Mouse (Mus musculus) thymus, postnatal 25 days (tissue): Measurements from ENCODE around the gene Gal.

Source experiments
- DNase-seq: peaks from one replicate; pipeline ENCODE4 v3.0.0; 2022

The Gal gene

GRCm38 (mm10) chr19:3405531-3406281, 8.6 kb downstream of the Gal start:
- DNase-seq, result no peak

- DNase-seq, result no peak
Measured at GRCm38 (mm10) chr19:3404030-3404429, 10.3 kb downstream of the Gal start.

- DNase-seq, result no peak
Measured at GRCm38 (mm10) chr19:3402390-3402789, 12.0 kb downstream of the Gal start.

GRCm38 (mm10) chr19:3401943-3402342, 12.4 kb downstream of the Gal start:
- DNase-seq, result no peak

GRCm38 (mm10) chr19:3401504-3401903, 12.8 kb downstream of the Gal start:
- DNase-seq, result no peak

- DNase-seq, result no peak
Measured at GRCm38 (mm10) chr19:3400057-3400456, 14.3 kb downstream of the Gal start.

- no peak for DNase-seq
Measured at GRCm38 (mm10) chr19:3394216-3394615, 20.1 kb downstream of the Gal start.

GRCm38 (mm10) chr19:3392384-3392783, 22.0 kb downstream of the Gal start:
- no peak for DNase-seq

- peak; percentile 95 for DNase-seq
Measured at GRCm38 (mm10) chr19:3389089-3389488, 25.3 kb downstream of the Gal start.

- DNase-seq, result peak; percentile 83
Measured at GRCm38 (mm10) chr19:3388629-3389057, 25.7 kb downstream of the Gal start, which contains the start of gene Tesmin. Gene Tesmin, plus strand, starts transcription at chr19:3388857.

- no peak for DNase-seq
Measured at GRCm38 (mm10) chr19:3388061-3388460, 26.3 kb downstream of the Gal start.

- no peak for DNase-seq
Measured at GRCm38 (mm10) chr19:3378614-3379013, 35.7 kb downstream of the Gal start.

- DNase-seq, result no peak
Measured at GRCm38 (mm10) chr19:3376966-3377715, 37.2 kb downstream of the Gal start.

- DNase-seq, result no peak
Measured at GRCm38 (mm10) chr19:3375945-3376495, 38.3 kb downstream of the Gal start.

- DNase-seq, result peak; percentile 11
Measured at GRCm38 (mm10) chr19:3374028-3374427, 40.3 kb downstream of the Gal start.

- DNase-seq, result no peak
Measured at GRCm38 (mm10) chr19:3373380-3373779, 41.0 kb downstream of the Gal start.

GRCm38 (mm10) chr19:3368276-3368675, 46.1 kb downstream of the Gal start:
- no peak for DNase-seq

- DNase-seq, result no peak
Measured at GRCm38 (mm10) chr19:3365089-3365488, 49.3 kb downstream of the Gal start.

GRCm38 (mm10) chr19:3363510-3363909, 50.8 kb downstream of the Gal start:
- no peak for DNase-seq
